Mouse (Mus musculus): Measurements from ENCODE around the gene Pcgf3. TPM values are rescaled to one million over a fixed set of nuclear protein-coding genes. Genes with fewer than 3 reads are reported as not detected.
"Not testable (repeated sequence)": the region's sequence is repeated elsewhere in the genome, so short reads cannot be mapped to it uniquely, and the experiment has no call there.

The Pcgf3 gene
- polyA plus RNA-seq, 1 experiment from 2014 or later, result 15.3 TPM

GRCm38 (mm10) chr5:108473737-108474136, 12.7 kb downstream of the Pcgf3 start:
- WGBS, result 87% methylated on average over 4 of the region's 4 CpGs
- H3K27me3 ChIP-seq (replicated peaks), result no peaks in the 10 kb centered on the region
- no peak for ATAC-seq (ENCODE audit: extremely low read depth, insufficient number of reproducible peaks, low FRiP score, low TSS enrichment)

GRCm38 (mm10) chr5:108475977-108476376, 14.9 kb downstream of the Pcgf3 start:
- H3K4me3 ChIP-seq, result no peak overlapping the region
- no peaks in the 10 kb centered on the region for H3K4me1 ChIP-seq
- no peak overlapping the region for H3K9ac ChIP-seq
- no peak overlapping the region for H3K27ac ChIP-seq (replicated peaks)
- no peaks in the 10 kb centered on the region for H3K9me3 ChIP-seq
- H3K27me3 ChIP-seq (replicated peaks), result no peaks in the 10 kb centered on the region
- no peak overlapping the region for H3K4me2 ChIP-seq
- H3K36me3 ChIP-seq, result peaks cover 81% of the 10 kb centered on the region
- no peak for ATAC-seq (ENCODE audit: extremely low read depth, insufficient number of reproducible peaks, low FRiP score, low TSS enrichment)
- WGBS, result 92% methylated on average over 3 of the region's 3 CpGs

More at GRCm38 (mm10) chr5:108473737-108474136, 12.7 kb downstream of the Pcgf3 start:
- Histone ChIP-seq H3K4me3 (no peak overlapping the region), H3K36me3 (peaks cover 72% of the 10 kb centered on the region), H3K9me3 (no peaks in the 10 kb centered on the region), H3K4me1 (peaks cover 3% of the 10 kb centered on the region; the same call in 1 of the 2 replicates), H3K4me2 (no peak overlapping the region), H3K27ac (replicated peaks) (no peak overlapping the region), H3K9ac (no peak overlapping the region)

GRCm38 (mm10) chr5:108483006-108483405, 22.0 kb downstream of the Pcgf3 start:
- H3K4me1 ChIP-seq, result no peaks in the 10 kb centered on the region
- WGBS, result 92% methylated on average over 6 of the region's 6 CpGs
- no peaks in the 10 kb centered on the region for H3K27me3 ChIP-seq (replicated peaks)
- H3K4me2 ChIP-seq, result no peak overlapping the region
- no peak overlapping the region for H3K9ac ChIP-seq
- H3K9me3 ChIP-seq, result no peaks in the 10 kb centered on the region
- no peak for ATAC-seq (ENCODE audit: extremely low read depth, insufficient number of reproducible peaks, low FRiP score, low TSS enrichment)
- no peak overlapping the region for H3K4me3 ChIP-seq
- H3K36me3 ChIP-seq, result peaks cover 66% of the 10 kb centered on the region
- no peak overlapping the region for H3K27ac ChIP-seq (replicated peaks)

GRCm38 (mm10) chr5:108485239-108485638, 24.2 kb downstream of the Pcgf3 start:
- H3K36me3 ChIP-seq, result peaks cover 70% of the 10 kb centered on the region
- H3K27ac ChIP-seq (replicated peaks), result no peak overlapping the region
- 87% methylated on average over 2 of the region's 2 CpGs for WGBS
- H3K9me3 ChIP-seq, result no peaks in the 10 kb centered on the region
- no peak overlapping the region for H3K4me2 ChIP-seq
- no peaks in the 10 kb centered on the region for H3K4me1 ChIP-seq
- no peak for ATAC-seq (ENCODE audit: extremely low read depth, insufficient number of reproducible peaks, low FRiP score, low TSS enrichment)
- H3K4me3 ChIP-seq, result no peak overlapping the region
- no peak overlapping the region for H3K9ac ChIP-seq
- H3K27me3 ChIP-seq (replicated peaks), result no peaks in the 10 kb centered on the region

- ATAC-seq (ENCODE audit: extremely low read depth, insufficient number of reproducible peaks, low FRiP score, low TSS enrichment); H3K27me3 ChIP-seq (replicated peaks); H3K4me1 ChIP-seq; H3K27ac ChIP-seq (replicated peaks); H3K9ac ChIP-seq; H3K9me3 ChIP-seq; H3K4me3 ChIP-seq; H3K4me2 ChIP-seq: not testable (repeated sequence)
- H3K36me3 ChIP-seq, result peaks cover 79% of the 10 kb centered on the region
- 93% methylated on average over 5 of the region's 5 CpGs for WGBS
Observed at GRCm38 (mm10) chr5:108486148-108486547, 25.1 kb downstream of the Pcgf3 start.

- no peak overlapping the region for H3K4me3 ChIP-seq
- no peak for ATAC-seq (ENCODE audit: extremely low read depth, insufficient number of reproducible peaks, low FRiP score, low TSS enrichment)
- WGBS, result 80% methylated on average over 1 of the region's 1 CpGs
- H3K4me2 ChIP-seq, result no peak overlapping the region
- H3K27me3 ChIP-seq (replicated peaks), result no peaks in the 10 kb centered on the region
- H3K36me3 ChIP-seq, result peaks cover 95% of the 10 kb centered on the region
- H3K9ac ChIP-seq, result no peak overlapping the region
- no peaks in the 10 kb centered on the region for H3K4me1 ChIP-seq
- no peak overlapping the region for H3K27ac ChIP-seq (replicated peaks)
- H3K9me3 ChIP-seq, result no peaks in the 10 kb centered on the region
Observed at GRCm38 (mm10) chr5:108501573-108501972, 40.5 kb downstream of the Pcgf3 start.

DNA sequence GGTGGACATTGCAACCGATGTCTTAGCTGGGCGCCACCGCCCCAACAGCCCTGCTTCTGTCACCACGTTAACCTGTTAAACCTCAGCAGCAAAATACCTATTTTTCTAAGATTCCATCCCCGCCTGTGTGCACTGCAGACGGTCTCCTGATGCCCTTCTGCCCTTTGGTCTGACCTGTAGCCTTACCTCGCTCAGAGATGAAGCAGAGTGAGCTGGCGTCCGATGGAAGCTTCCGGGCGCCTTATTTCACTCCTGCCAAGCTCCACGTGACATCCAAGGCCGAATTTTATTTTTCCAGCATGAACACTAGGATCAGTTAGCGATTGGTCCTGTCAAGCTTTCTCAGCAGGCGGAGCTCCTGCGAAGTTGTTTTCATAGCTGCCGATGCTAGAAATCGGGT, 41.3 kb downstream of the Pcgf3 start:
- peaks cover 89% of the 10 kb centered on the region for H3K36me3 ChIP-seq
- H3K4me2 ChIP-seq, result no peak overlapping the region

GRCm38 (mm10) chr5:108515581-108516361, 54.7 kb downstream of the Pcgf3 start:
- no peak overlapping the region for H3K4me2 ChIP-seq
- no peaks in the 10 kb centered on the region for H3K9me3 ChIP-seq
- no peak for ATAC-seq (ENCODE audit: extremely low read depth, insufficient number of reproducible peaks, low FRiP score, low TSS enrichment)
- H3K4me1 ChIP-seq, result no peaks in the 10 kb centered on the region
- no peak overlapping the region for H3K4me3 ChIP-seq
- no peak overlapping the region for H3K9ac ChIP-seq
- WGBS, result 60% methylated on average over 6 of the region's 6 CpGs
- H3K36me3 ChIP-seq, result no peaks in the 10 kb centered on the region
- no peaks in the 10 kb centered on the region for H3K27me3 ChIP-seq (replicated peaks)
- no peak overlapping the region for H3K27ac ChIP-seq (replicated peaks)

More for the DNA sequence above, 41.3 kb downstream of the Pcgf3 start:
- Histone ChIP-seq H3K4me1 (no peaks in the 10 kb centered on the region), H3K9me3 (no peaks in the 10 kb centered on the region), H3K9ac (no peak overlapping the region), H3K27ac (replicated peaks) (no peak overlapping the region), H3K4me3 (no peak overlapping the region), H3K27me3 (replicated peaks) (no peaks in the 10 kb centered on the region)
- ATAC-seq (ENCODE audit: extremely low read depth, insufficient number of reproducible peaks, low FRiP score, low TSS enrichment), result no peak
- 86% methylated on average over 18 of the region's 18 CpGs for WGBS

DNA sequence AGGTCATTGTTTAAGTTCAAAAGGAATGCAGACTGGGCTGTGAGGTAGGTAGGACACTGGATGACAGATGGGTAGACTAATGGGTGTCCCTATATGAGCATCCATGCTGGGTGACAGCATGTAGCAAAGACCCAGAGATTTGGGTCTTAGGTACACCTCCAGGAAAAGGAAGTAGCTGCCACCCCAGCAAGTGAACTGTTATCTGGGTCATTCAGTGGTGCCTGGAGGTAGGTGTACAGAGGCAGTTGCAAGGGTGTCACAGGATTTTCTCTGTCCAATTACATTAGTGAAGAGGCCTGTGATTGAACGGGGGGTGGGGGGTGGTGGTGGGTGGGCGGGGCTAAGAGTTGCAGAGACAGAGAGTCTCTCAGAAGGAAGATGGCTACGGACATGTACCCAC, 55.6 kb downstream of the Pcgf3 start:
- Histone ChIP-seq H3K4me3 (no peak overlapping the region), H3K9me3 (no peaks in the 10 kb centered on the region), H3K4me1 (no peaks in the 10 kb centered on the region), H3K9ac (no peak overlapping the region), H3K27me3 (replicated peaks) (no peaks in the 10 kb centered on the region), H3K27ac (replicated peaks) (no peak overlapping the region), H3K4me2 (no peak overlapping the region), H3K36me3 (no peaks in the 10 kb centered on the region)
- no peak for ATAC-seq (ENCODE audit: extremely low read depth, insufficient number of reproducible peaks, low FRiP score, low TSS enrichment)
- WGBS, result 73% methylated on average over 3 of the region's 3 CpGs

GRCm38 (mm10) chr5:108518106-108518885, 57.3 kb downstream of the Pcgf3 start:
- Histone ChIP-seq H3K4me1 (no peaks in the 10 kb centered on the region), H3K27me3 (replicated peaks) (no peaks in the 10 kb centered on the region), H3K4me3 (no peak overlapping the region), H3K9me3 (no peaks in the 10 kb centered on the region), H3K36me3 (no peaks in the 10 kb centered on the region), H3K9ac (no peak overlapping the region), H3K4me2 (no peak overlapping the region), H3K27ac (replicated peaks) (no peak overlapping the region)
- 72% methylated on average over 9 of the region's 9 CpGs for WGBS
- no peak for ATAC-seq (ENCODE audit: extremely low read depth, insufficient number of reproducible peaks, low FRiP score, low TSS enrichment)

- ATAC-seq (ENCODE audit: extremely low read depth, insufficient number of reproducible peaks, low FRiP score, low TSS enrichment), result no peak
- WGBS, result 72% methylated on average over 5 of the region's 5 CpGs
- no peak overlapping the region for H3K27ac ChIP-seq (replicated peaks)
- H3K9me3 ChIP-seq, result no peaks in the 10 kb centered on the region
- H3K9ac ChIP-seq, result no peak overlapping the region
- H3K4me3 ChIP-seq, result no peak overlapping the region
- no peaks in the 10 kb centered on the region for H3K36me3 ChIP-seq
- H3K27me3 ChIP-seq (replicated peaks), result no peaks in the 10 kb centered on the region
- H3K4me1 ChIP-seq, result no peaks in the 10 kb centered on the region
- H3K4me2 ChIP-seq, result no peak overlapping the region
Observed at GRCm38 (mm10) chr5:108518951-108519350, 57.9 kb downstream of the Pcgf3 start.
